8 mouse cellular contexts compared by ENCODE assay signal in the genomic region with DNA sequence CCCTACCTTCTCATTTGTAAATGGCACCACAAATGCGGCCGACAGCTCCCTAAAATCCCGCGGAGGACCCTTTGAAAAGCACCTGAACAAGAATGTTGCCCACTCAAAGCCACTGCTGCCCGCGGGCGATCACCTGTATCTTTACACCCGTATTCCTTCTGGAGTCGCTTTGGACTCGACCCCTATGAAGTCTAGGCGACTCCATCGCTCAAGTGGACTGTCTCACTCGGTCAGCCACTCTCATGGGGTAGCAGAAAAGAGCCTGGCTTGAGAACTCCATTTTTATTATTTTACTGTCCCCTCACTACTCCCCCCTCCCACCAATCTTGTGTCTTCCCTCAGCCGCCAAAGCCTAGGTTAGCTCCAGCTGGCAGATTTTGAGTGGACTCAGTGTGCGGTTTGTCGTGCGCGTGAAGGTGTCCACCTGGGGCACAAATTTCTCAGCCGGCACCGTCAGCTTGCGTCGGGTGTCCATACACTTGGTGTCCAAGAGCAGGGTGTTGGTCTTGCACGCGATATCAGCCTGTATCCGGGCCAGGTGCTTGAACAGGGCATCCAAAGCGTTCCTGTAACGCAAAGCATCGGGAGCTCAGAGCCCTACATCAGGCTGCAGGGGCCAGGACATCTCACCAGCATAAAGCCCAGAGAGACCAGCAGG. TPM values are rescaled to one million over a fixed set of nuclear protein-coding genes. Genes with fewer than 3 reads are reported as not detected.
A peak's percentile ranks its signal among the peaks of the same experiment; 100 is the strongest.
DNase-seq lines count a peak whose midpoint lies in the region; ATAC-seq and TF ChIP-seq lines count a peak whose summit lies in the region.

No protein-coding gene starts in this region.

- H3K9ac ChIP-seq in embryonic facial prominence, embryonic 12.5 days: peak overlapping the region; percentile 69; the same call in 1 of the 2 replicates
- H3K9ac ChIP-seq in hindbrain, embryonic 16.5 days (ENCODE audit: low read depth, low read length): peak overlapping the region; percentile 47; the same call in 1 of the 2 replicates
- no peak overlapping the region; the same call in 1 of the 2 replicates for H3K9ac ChIP-seq in midbrain, embryonic 16.5 days (ENCODE audit: low read depth, low read length)

- peak overlapping the region; percentile 85 for H3K4me2 ChIP-seq in embryonic facial prominence, embryonic 12.5 days (replicated peaks)
- peak overlapping the region; percentile 61 for H3K4me2 ChIP-seq in hindbrain, embryonic 16.5 days (ENCODE audit: low read length)
- H3K4me2 ChIP-seq in midbrain, embryonic 16.5 days (ENCODE audit: low read length): peak overlapping the region; percentile 48

- no peak for DNase-seq in layer of hippocampus, adult 2 months (ENCODE audit: low spot score in 2 of 2)
- DNase-seq in layer of hippocampus, adult 18-20 months (ENCODE audit: low spot score in 2 of 2): no peak
- no peak for DNase-seq in urinary bladder, postnatal 10 days (ENCODE audit: low spot score)
- DNase-seq in right cerebral cortex, postnatal 4 days: no peak
- no peak for DNase-seq in frontal cortex, adult 2 months (ENCODE audit: extremely low spot score in 1 of 2, low spot score in 1 of 2)

- no peak for ATAC-seq in embryonic facial prominence, embryonic 12.5 days (ENCODE audit: insufficient number of reproducible peaks, insufficient read depth, low FRiP score, low TSS enrichment)
- peak; percentile 41; the same call in 1 of the 2 replicates for ATAC-seq in hindbrain, embryonic 16.5 days
- ATAC-seq in midbrain, embryonic 16.5 days: peak; percentile 49

- H3K4me1 ChIP-seq in embryonic facial prominence, embryonic 12.5 days: peaks cover 27% of the 10 kb centered on the region
- peaks cover 22% of the 10 kb centered on the region for H3K4me1 ChIP-seq in hindbrain, embryonic 16.5 days (ENCODE audit: control insufficient read depth, insufficient read depth, low read depth, low read length)
- H3K4me1 ChIP-seq in midbrain, embryonic 16.5 days (ENCODE audit: control insufficient read depth, insufficient read depth, low read length): peaks cover 23% of the 10 kb centered on the region

- H3K4me3 ChIP-seq in layer of hippocampus, adult 2 months: peak overlapping the region; percentile 97
- peak overlapping the region; percentile 65; the same call in 1 of the 2 replicates for H3K4me3 ChIP-seq in embryonic facial prominence, embryonic 12.5 days
- peak overlapping the region; percentile 53 for H3K4me3 ChIP-seq in hindbrain, embryonic 16.5 days (ENCODE audit: low read length)
- peak overlapping the region; percentile 83 for H3K4me3 ChIP-seq in midbrain, embryonic 16.5 days (ENCODE audit: low read depth, low read length)

- WGBS in embryonic facial prominence, embryonic 12.5 days: 56% methylated on average over 28 of the region's 28 CpGs
- WGBS in hindbrain, embryonic 16.5 days: 52% methylated on average over 28 of the region's 28 CpGs
- 52% methylated on average over 28 of the region's 28 CpGs for WGBS in midbrain, embryonic 16.5 days

- peaks cover 32% of the 10 kb centered on the region for H3K27me3 ChIP-seq in embryonic facial prominence, embryonic 12.5 days
- H3K27me3 ChIP-seq in hindbrain, embryonic 16.5 days (replicated peaks; ENCODE audit: control insufficient read depth, insufficient read depth, low read length): peaks cover 6% of the 10 kb centered on the region; the same call in 1 of the 2 replicates
- peaks cover 6% of the 10 kb centered on the region for H3K27me3 ChIP-seq in midbrain, embryonic 16.5 days (ENCODE audit: control insufficient read depth, insufficient read depth, low read depth, low read length)

- H3K36me3 ChIP-seq in embryonic facial prominence, embryonic 12.5 days: peaks cover 16% of the 10 kb centered on the region
- peaks cover 9% of the 10 kb centered on the region for H3K36me3 ChIP-seq in hindbrain, embryonic 16.5 days (ENCODE audit: control insufficient read depth, insufficient read depth, low read length)
- H3K36me3 ChIP-seq in midbrain, embryonic 16.5 days (ENCODE audit: control insufficient read depth, insufficient read depth, low read length): peaks cover 10% of the 10 kb centered on the region

- TF ChIP-seq CTCF in layer of hippocampus, adult 2 months (conservative IDR thresholded peaks at IDR 0.05): no peak

- peak overlapping the region; percentile 94; the same call in 1 of the 2 replicates for H3K27ac ChIP-seq in layer of hippocampus, adult 2 months
- no peak overlapping the region for H3K27ac ChIP-seq in embryonic facial prominence, embryonic 12.5 days
- H3K27ac ChIP-seq in hindbrain, embryonic 16.5 days (ENCODE audit: low read depth, low read length): no peak overlapping the region
- H3K27ac ChIP-seq in midbrain, embryonic 16.5 days (ENCODE audit: low read length): peak overlapping the region; percentile 89; the same call in 1 of the 2 replicates

- no peaks in the 10 kb centered on the region for H3K9me3 ChIP-seq in embryonic facial prominence, embryonic 12.5 days
- H3K9me3 ChIP-seq in hindbrain, embryonic 16.5 days (ENCODE audit: control insufficient read depth, low read length): no peaks in the 10 kb centered on the region
- no peaks in the 10 kb centered on the region for H3K9me3 ChIP-seq in midbrain, embryonic 16.5 days (replicated peaks; ENCODE audit: control insufficient read depth, low read length, poor library complexity, severe bottlenecking)

RNA-seq across cellular contexts. Expression of a gene that starts 0.5 kb away (rescaled TPM):
- 10 to 100 TPM; 32.2 to 33.0 TPM for total RNA-seq in layer of hippocampus, adult 2 months (2021)
- total RNA-seq in layer of hippocampus, adult 18-20 months (2021): 10 to 100 TPM; 29.1 to 32.3 TPM
- 91.0 and 95.2 TPM in 2 replicates for polyA plus RNA-seq in embryonic facial prominence, embryonic 12.5 days (2016; fragmentation: Nextera tagmentation; extraction: Ambion mirVana)
- polyA plus RNA-seq in hindbrain, embryonic 16.5 days (2015; fragmentation: Nextera tagmentation; extraction: Ambion mirVana): 83.1 and 84.1 TPM in 2 replicates
- 83.9 and 87.5 TPM in 2 replicates for polyA plus RNA-seq in midbrain, embryonic 16.5 days (2015; fragmentation: Nextera tagmentation; extraction: Ambion mirVana)
- polyA plus RNA-seq in frontal cortex, adult 2 months (2012; rRNA removed): 41.7 and 41.8 TPM in 2 replicates

RNA-seq across cellular contexts. Expression of a gene that starts 3.5 kb away (rescaled TPM):
- total RNA-seq in layer of hippocampus, adult 2 months (2021): 1 to 10 TPM; 1.3 to 1.6 TPM
- under 1 TPM; 0.94 to 0.99 TPM for total RNA-seq in layer of hippocampus, adult 18-20 months (2021)
- 17.0 and 17.8 TPM in 2 replicates for polyA plus RNA-seq in embryonic facial prominence, embryonic 12.5 days (2016; fragmentation: Nextera tagmentation; extraction: Ambion mirVana)
- polyA plus RNA-seq in hindbrain, embryonic 16.5 days (2015; fragmentation: Nextera tagmentation; extraction: Ambion mirVana): 11.8 and 13.5 TPM in 2 replicates
- polyA plus RNA-seq in midbrain, embryonic 16.5 days (2015; fragmentation: Nextera tagmentation; extraction: Ambion mirVana): 15.3 and 17.3 TPM in 2 replicates
- 5.5 and 6.7 TPM in 2 replicates for polyA plus RNA-seq in frontal cortex, adult 2 months (2012; rRNA removed)

RNA-seq across cellular contexts. Expression of a gene that starts 35.4 kb away (rescaled TPM):
- 1 to 10 TPM; 1.2 to 1.5 TPM for total RNA-seq in layer of hippocampus, adult 2 months (2021)
- total RNA-seq in layer of hippocampus, adult 18-20 months (2021): 1 to 10 TPM; 1.7 to 2.3 TPM
- 47.6 and 49.8 TPM in 2 replicates for polyA plus RNA-seq in embryonic facial prominence, embryonic 12.5 days (2016; fragmentation: Nextera tagmentation; extraction: Ambion mirVana)
- 5.8 and 6.8 TPM in 2 replicates for polyA plus RNA-seq in hindbrain, embryonic 16.5 days (2015; fragmentation: Nextera tagmentation; extraction: Ambion mirVana)
- polyA plus RNA-seq in midbrain, embryonic 16.5 days (2015; fragmentation: Nextera tagmentation; extraction: Ambion mirVana): 2.2 and 2.5 TPM in 2 replicates
- polyA plus RNA-seq in frontal cortex, adult 2 months (2012; rRNA removed): 0.38 and 0.50 TPM in 2 replicates

RNA-seq across cellular contexts. Expression of a gene that starts 59.9 kb away (rescaled TPM):
- 10 to 100 TPM; 85.4 to 90.5 TPM for total RNA-seq in layer of hippocampus, adult 2 months (2021)
- total RNA-seq in layer of hippocampus, adult 18-20 months (2021): 10 to 100 TPM; 83.4 to 87.4 TPM
- polyA plus RNA-seq in embryonic facial prominence, embryonic 12.5 days (2016; fragmentation: Nextera tagmentation; extraction: Ambion mirVana): 113 and 115 TPM in 2 replicates
- 179 and 199 TPM in 2 replicates for polyA plus RNA-seq in hindbrain, embryonic 16.5 days (2015; fragmentation: Nextera tagmentation; extraction: Ambion mirVana)
- 193 and 198 TPM in 2 replicates for polyA plus RNA-seq in midbrain, embryonic 16.5 days (2015; fragmentation: Nextera tagmentation; extraction: Ambion mirVana)
- polyA plus RNA-seq in frontal cortex, adult 2 months (2012; rRNA removed): 110 and 111 TPM in 2 replicates

Comparison
In these comparisons a context has a peak if more than half of its experiments do, and no peak if none do; other contexts are left out.
1. H3K27ac ChIP-seq: peak in layer of hippocampus, adult 2 months (single experiment) and midbrain, embryonic 16.5 days (single experiment); none in embryonic facial prominence, embryonic 12.5 days (single experiment) and hindbrain, embryonic 16.5 days (single experiment).
2. Peak in every context shown above with its lines, with median percentiles within 50 percentile points of each other: H3K4me3 ChIP-seq and H3K4me2 ChIP-seq.